Mouse (Mus musculus) kidney, postnatal 0 days (tissue): ENCODE results near the gene Mthfd1l. TPM values are rescaled to one million over a fixed set of nuclear protein-coding genes. Genes with fewer than 3 reads are reported as not detected.

Source experiments
- ATAC-seq: fragments of 200-750 bp; cut with Nextera tagmentation; replicated peaks from 2 replicates; pipeline ENCODE4 v1.8.0; 2017; ENCODE audit warnings: low read depth, moderate number of reproducible peaks, moderate TSS enrichment, moderate library complexity; ENCODE audit not compliant: low FRiP score
- DNase-seq: peaks from one replicate; pipeline ENCODE4 v3.0.0-alpha.2; 2016; ENCODE audit warnings: low spot score
- H3K27ac ChIP-seq: fragments of 300-500 bp; sonication (generic); 2 replicates; pipeline ENCODE4 v1.5.1; 2014; ENCODE audit warnings: mild to moderate bottlenecking
- H3K27me3 ChIP-seq: fragments of 300-500 bp; sonication (generic); 2 replicates; pipeline ENCODE4 v1.6.1; 2014; ENCODE audit warnings: low read length, mixed read lengths; ENCODE audit not compliant: insufficient read depth
- H3K36me3 ChIP-seq: fragments of 300-500 bp; sonication (generic); 2 replicates; pipeline ENCODE4 v1.6.1; 2014; ENCODE audit warnings: low read length, mixed read lengths; ENCODE audit not compliant: insufficient read depth
- H3K4me1 ChIP-seq: fragments of 300-500 bp; sonication (generic); replicated peaks from 2 replicates; pipeline ENCODE4 v1.6.1; 2014; ENCODE audit warnings: antibody characterized with exemption, low read length, mixed read lengths; ENCODE audit not compliant: insufficient read depth
- H3K4me2 ChIP-seq: fragments of 300-500 bp; sonication (generic); 2 replicates; pipeline ENCODE4 v1.6.1; 2014; ENCODE audit warnings: mild to moderate bottlenecking, low read length, moderate library complexity, mixed read lengths
- H3K4me3 ChIP-seq: fragments of 300-500 bp; sonication (generic); replicated peaks from 2 replicates; pipeline ENCODE4 v1.5.1; 2014; ENCODE audit warnings: low read depth, low read length
- H3K9ac ChIP-seq: fragments of 300-500 bp; sonication (generic); 2 replicates; pipeline ENCODE4 v1.6.1; 2014; ENCODE audit warnings: low read depth, low read length
- H3K9me3 ChIP-seq: fragments of 300-500 bp; sonication (generic); replicated peaks from 2 replicates; pipeline ENCODE4 v1.6.1; 2016; ENCODE audit warnings: low read length, inconsistent platforms, mixed read lengths
- CTCF ChIP-seq: IDR thresholded peaks from 2 replicates; pipeline ENCODE4 v1.5.1; 2016; ENCODE audit warnings: antibody characterized with exemption, low read depth, mild to moderate bottlenecking, moderate library complexity
- WGBS: fragments of 180-500 bp; shearing (Covaris S2); extraction: QIAGEN DNeasy Blood & Tissue Kit; methylation state at CpG from one replicate; pipeline ENCODE4 v1.1.7; 2014; 5-methylcytosine and 5-hydroxymethylcytosine counted together
- polyA plus RNA-seq: library from polyadenylated mRNA; unstranded; fragments of >200 nt; fragmentation: Nextera tagmentation; extraction: Ambion mirVana; gene quantifications from 2 replicates; pipeline ENCODE4 v1.2.1, GENCODE M21; 2015

Gene Mthfd1l
- polyA plus RNA-seq, 1 experiment from 2014 or later = 9.1 TPM

DNA sequence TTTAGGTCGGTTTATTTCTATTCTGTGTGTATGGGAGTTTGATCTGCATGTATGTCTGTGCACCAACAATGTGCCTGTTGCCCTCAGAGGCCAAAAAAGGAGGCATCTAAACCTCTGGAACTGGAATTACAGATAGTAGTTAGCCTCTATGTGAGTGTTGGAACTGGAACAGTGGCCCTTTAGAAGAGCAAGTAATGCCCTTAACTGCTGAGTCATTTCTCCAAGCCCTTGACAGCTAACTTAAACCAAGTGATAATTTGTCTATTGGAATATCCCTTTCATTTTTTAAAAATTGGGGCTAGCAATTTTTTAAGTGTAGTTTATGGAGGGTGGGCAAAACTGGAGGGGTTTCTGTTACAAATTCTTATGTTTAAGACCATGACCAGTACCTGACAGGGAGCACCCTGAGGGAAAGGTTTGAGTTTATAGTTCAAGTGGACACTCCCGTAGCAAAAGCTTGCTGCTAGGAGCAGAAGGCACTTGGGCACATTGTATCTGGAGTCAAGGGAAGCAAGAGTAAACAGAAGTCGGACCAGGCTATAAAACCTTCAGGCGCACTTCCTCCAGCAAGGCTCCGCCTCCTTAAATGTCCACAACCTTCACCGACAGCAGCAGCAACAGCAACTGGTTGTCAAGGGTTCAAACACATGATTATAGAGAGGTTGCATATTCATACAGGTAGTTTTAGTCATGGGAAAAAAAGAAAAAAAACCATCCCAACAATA lies 3.1 kb downstream of the Mthfd1l start:
- DNase-seq (peak; percentile 48), ATAC-seq (no peak)
- 0 out of 2 replicates have a peak, but pooled peaks cover 10% of the 10 kb centered on the region for H3K36me3 ChIP-seq
- H3K9me3 ChIP-seq = no peaks in the 10 kb centered on the region
- no peak for TF ChIP-seq CTCF
- no peak overlapping the region for H3K9ac ChIP-seq
- H3K27me3 ChIP-seq = no peaks in the 10 kb centered on the region
- H3K4me3 ChIP-seq = no peak overlapping the region
- peaks cover 9% of the 10 kb centered on the region for H3K4me1 ChIP-seq
- no peak overlapping the region for H3K27ac ChIP-seq
- H3K4me2 ChIP-seq = no peak overlapping the region
- WGBS = 38% methylated on average over 6 of the region's 6 CpGs

DNA sequence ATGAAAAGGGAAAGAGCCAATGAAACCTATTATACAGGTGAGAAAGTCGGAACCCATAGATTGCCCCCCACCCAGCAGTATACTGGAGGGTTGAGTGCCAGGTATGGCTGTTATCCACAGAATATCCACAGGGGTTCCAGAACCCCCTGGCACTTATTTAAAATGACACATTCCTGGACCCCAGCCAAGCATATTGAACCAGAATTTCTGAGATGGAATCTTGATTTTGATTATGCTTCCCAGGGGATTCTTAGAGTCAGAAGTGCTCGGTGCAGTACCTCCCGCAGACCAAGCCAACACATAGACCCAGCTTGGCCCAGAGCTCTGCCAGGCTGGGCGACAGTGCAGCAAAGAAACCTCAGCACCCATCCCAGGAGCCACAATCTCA lies 3.7 kb downstream of the Mthfd1l start:
- no peak for DNase-seq

DNA sequence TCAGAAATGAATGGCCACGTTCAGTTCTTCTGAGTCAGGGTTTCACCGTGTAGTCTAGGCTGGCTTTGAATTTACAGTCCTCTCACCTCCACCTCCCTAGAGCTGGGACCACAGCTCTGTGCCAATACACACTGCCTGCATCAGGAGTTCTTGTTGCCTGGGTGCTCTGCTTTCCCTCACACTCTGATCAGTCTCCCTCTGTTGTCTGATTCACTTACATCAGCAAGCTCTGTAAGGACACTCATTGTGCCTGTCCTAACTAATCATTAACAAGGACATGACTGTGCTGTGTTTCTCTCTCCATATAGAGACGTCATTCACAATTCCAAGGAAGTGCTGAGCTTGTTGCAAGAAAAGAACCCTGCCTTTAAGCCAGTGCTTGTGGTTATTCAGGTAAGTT lies 5.4 kb downstream of the Mthfd1l start:
- H3K36me3 ChIP-seq = 0 out of 2 replicates have a peak, but pooled peaks cover 16% of the 10 kb centered on the region
- WGBS = 61% methylated on average over 3 of the region's 3 CpGs
- DNase-seq (no peak), ATAC-seq (peak; percentile 69)
- H3K4me2 ChIP-seq = no peak overlapping the region
- no peaks in the 10 kb centered on the region for H3K27me3 ChIP-seq
- peaks cover 5% of the 10 kb centered on the region for H3K4me1 ChIP-seq
- H3K9me3 ChIP-seq = no peaks in the 10 kb centered on the region
- H3K9ac ChIP-seq = no peak overlapping the region
- no peak overlapping the region for H3K27ac ChIP-seq
- no peak for TF ChIP-seq CTCF
- no peak overlapping the region for H3K4me3 ChIP-seq

More for the DNA sequence above, 3.7 kb downstream of the Mthfd1l start:
- Histone ChIP-seq H3K27me3 (no peaks in the 10 kb centered on the region), H3K9me3 (no peaks in the 10 kb centered on the region), H3K4me2 (no peak overlapping the region), H3K27ac (no peak overlapping the region), H3K4me3 (no peak overlapping the region), H3K4me1 (peaks cover 9% of the 10 kb centered on the region), H3K36me3 (0 out of 2 replicates have a peak, but pooled peaks cover 16% of the 10 kb centered on the region), H3K9ac (no peak overlapping the region)
- ATAC-seq = no peak
- no peak for TF ChIP-seq CTCF
- WGBS = 65% methylated on average over 4 of the region's 4 CpGs

DNA sequence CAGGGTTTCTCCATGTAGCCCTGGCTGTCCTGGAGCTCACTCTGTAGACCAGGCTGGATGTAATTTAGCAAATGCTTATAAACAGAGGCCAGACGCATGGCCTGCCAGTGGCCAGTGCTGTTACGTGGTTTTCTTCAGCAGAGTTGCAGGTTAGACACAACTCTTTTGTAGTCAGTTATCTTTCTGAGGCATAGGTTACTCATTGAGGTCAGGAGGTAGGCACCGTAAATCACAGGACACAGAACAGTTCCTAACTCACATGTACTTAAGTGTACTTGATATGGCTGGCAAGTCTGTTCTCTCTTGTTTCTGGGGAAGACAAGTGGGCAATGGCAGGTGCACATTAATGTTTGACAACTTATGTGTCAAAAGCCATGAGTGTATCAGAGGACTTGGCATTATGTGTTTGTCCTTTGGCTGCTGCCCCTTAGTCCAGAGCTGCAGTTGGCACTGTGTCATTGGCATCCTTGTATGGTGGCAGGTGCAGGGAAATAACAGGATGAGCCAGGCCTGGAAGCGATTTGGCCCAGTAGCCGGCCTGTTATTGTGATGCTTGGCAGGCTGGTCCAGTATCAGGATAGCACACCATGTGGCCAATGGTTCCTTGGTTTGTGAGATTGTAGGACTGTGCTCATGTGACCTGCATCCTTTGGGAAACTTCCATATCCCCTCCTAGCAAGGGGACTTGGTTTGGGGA lies 6.0 kb downstream of the Mthfd1l start:
- WGBS = 88% methylated on average over 5 of the region's 5 CpGs
- no peak for DNase-seq

DNA sequence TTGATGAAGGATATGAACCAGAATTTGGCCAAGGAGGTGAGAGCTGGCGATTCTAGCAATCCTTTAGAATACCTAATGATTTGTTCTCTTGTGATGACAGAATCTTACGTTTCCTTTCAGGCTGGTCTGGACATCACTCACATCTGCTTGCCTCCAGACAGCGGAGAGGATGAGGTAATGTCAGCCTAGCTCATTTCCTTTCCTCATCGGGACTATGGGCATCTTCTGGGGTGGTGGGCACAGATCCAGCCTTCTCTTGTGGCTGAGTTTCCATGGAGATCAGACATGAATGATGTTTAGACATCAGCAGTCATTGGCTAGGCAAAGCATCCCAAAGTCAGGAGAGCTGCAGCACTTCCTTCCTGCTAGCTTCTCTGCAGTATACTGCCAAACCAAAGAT lies 7.3 kb downstream of the Mthfd1l start:
- H3K36me3 ChIP-seq = 0 out of 2 replicates have a peak, but pooled peaks cover 16% of the 10 kb centered on the region
- no peak for DNase-seq
- no peak overlapping the region for H3K4me2 ChIP-seq
- H3K9me3 ChIP-seq = no peaks in the 10 kb centered on the region
- H3K27ac ChIP-seq = no peak overlapping the region
- ATAC-seq = no peak
- no peaks in the 10 kb centered on the region for H3K27me3 ChIP-seq
- no peak overlapping the region for H3K9ac ChIP-seq
- no peak overlapping the region for H3K4me3 ChIP-seq
- peaks cover 5% of the 10 kb centered on the region for H3K4me1 ChIP-seq
- no peak for TF ChIP-seq CTCF
- 86% methylated on average over 4 of the region's 4 CpGs for WGBS

More for the DNA sequence above, 6.0 kb downstream of the Mthfd1l start:
- Histone ChIP-seq H3K27me3 (no peaks in the 10 kb centered on the region), H3K9ac (no peak overlapping the region), H3K4me1 (peaks cover 5% of the 10 kb centered on the region), H3K9me3 (no peaks in the 10 kb centered on the region), H3K4me3 (no peak overlapping the region), H3K36me3 (0 out of 2 replicates have a peak, but pooled peaks cover 16% of the 10 kb centered on the region), H3K27ac (no peak overlapping the region), H3K4me2 (no peak overlapping the region)
- ATAC-seq = no peak
- TF ChIP-seq CTCF = no peak

DNA sequence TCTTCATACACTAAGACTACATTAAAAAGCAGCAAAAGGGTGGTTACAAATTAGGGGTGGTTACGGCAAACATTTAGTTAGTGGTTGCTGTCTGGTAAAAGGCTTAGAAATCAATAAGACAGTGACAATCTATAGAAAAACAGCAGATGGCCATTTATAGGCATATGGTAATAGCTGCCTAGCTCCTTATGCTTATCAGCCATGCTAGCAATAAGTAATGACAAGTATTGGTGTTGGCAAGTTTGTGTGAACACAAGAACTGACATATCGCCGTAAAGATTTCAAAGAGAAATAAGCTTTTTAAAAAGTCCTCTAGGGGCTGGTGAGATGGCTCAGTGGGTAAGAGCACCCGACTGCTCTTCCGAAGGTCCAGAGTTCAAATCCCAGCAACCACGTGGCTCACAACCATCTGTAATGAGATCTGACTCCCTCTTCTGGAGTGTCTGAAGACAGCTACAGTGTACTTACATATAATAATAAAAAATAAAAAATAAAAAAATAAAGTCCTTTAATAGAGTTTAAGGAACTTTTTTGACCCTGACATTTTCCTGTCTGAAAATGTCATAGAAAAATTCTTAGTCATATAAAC lies 17.5 kb downstream of the Mthfd1l start:
- WGBS = 89% methylated on average over 6 of the region's 6 CpGs

More for the DNA sequence above, 17.5 kb downstream of the Mthfd1l start:
- Histone ChIP-seq H3K4me3 (no peak overlapping the region), H3K4me1 (no peaks in the 10 kb centered on the region), H3K27me3 (no peaks in the 10 kb centered on the region), H3K9me3 (no peaks in the 10 kb centered on the region), H3K27ac (no peak overlapping the region), H3K36me3 (peaks cover 9% of the 10 kb centered on the region; the same call in 1 of the 2 replicates), H3K4me2 (no peak overlapping the region), H3K9ac (no peak overlapping the region)
- ATAC-seq (no peak), DNase-seq (no peak)
- TF ChIP-seq CTCF = no peak
